Comparison of ENCODE assay signal across 8 mouse cellular contexts in genomic region chr4:106840651-106841145, GRCm38 (mm10). TPM values are rescaled to one million over a fixed set of nuclear protein-coding genes. Genes with fewer than 3 reads are reported as not detected.
DNase-seq lines count a peak whose midpoint lies in the region; ATAC-seq and TF ChIP-seq lines count a peak whose summit lies in the region.

No protein-coding gene starts in this region.

- H3K9me3 ChIP-seq in liver, embryonic 11.5 days (ENCODE audit: control insufficient read depth, low read length), result no peaks in the 10 kb centered on the region
- H3K9me3 ChIP-seq in stomach, postnatal 0 days (ENCODE audit: control insufficient read depth, low read length), result no peaks in the 10 kb centered on the region

- H3K4me3 ChIP-seq in liver, embryonic 11.5 days (ENCODE audit: low read depth, low read length), result peak overlapping the region; percentile 73
- H3K4me3 ChIP-seq in stomach, postnatal 0 days (ENCODE audit: low read depth, low read length), result peak overlapping the region; percentile 63

- H3K27me3 ChIP-seq in liver, embryonic 11.5 days (replicated peaks; ENCODE audit: control insufficient read depth, insufficient read depth, low read length), result no peaks in the 10 kb centered on the region
- H3K27me3 ChIP-seq in stomach, postnatal 0 days (ENCODE audit: control insufficient read depth, insufficient read depth, low read length), result no peaks in the 10 kb centered on the region

- H3K9ac ChIP-seq in liver, embryonic 11.5 days (ENCODE audit: low read depth, low read length), result peak overlapping the region; percentile 86; the same call in 1 of the 2 replicates
- peak overlapping the region; percentile 76 for H3K9ac ChIP-seq in stomach, postnatal 0 days (ENCODE audit: low read length)

- TF ChIP-seq CTCF in stomach, postnatal 0 days (IDR thresholded peaks at IDR 0.05; ENCODE audit: low read depth), result no peak

- TF ChIP-seq EP300 in stomach, postnatal 0 days (optimal IDR thresholded peaks at IDR 0.05), result no peak

- peaks cover 44% of the 10 kb centered on the region for H3K4me1 ChIP-seq in liver, embryonic 11.5 days (replicated peaks; ENCODE audit: control insufficient read depth, insufficient read depth, low read length)
- H3K4me1 ChIP-seq in stomach, postnatal 0 days (replicated peaks; ENCODE audit: control insufficient read depth, insufficient read depth), result 0 out of 2 replicates have a peak, but pooled peaks cover 5% of the 10 kb centered on the region

- no peaks in the 10 kb centered on the region for H3K36me3 ChIP-seq in liver, embryonic 11.5 days (ENCODE audit: control insufficient read depth, insufficient read depth, low read length)
- H3K36me3 ChIP-seq in stomach, postnatal 0 days (ENCODE audit: control insufficient read depth, insufficient read depth, low read length), result no peaks in the 10 kb centered on the region

- peak; percentile 36 for DNase-seq in embryo, embryonic 9.5 days (ENCODE audit: extremely low spot score)
- DNase-seq in embryo, embryonic 10 days (ENCODE audit: low spot score), result no peak
- DNase-seq in urinary bladder, adult 2 months (ENCODE audit: low spot score), result peak; percentile 15
- DNase-seq in urinary bladder, postnatal 36 days (ENCODE audit: low spot score in 2 of 2), result no peak
- no peak for DNase-seq in liver, embryonic 11.5 days (ENCODE audit: low spot score)
- no peak for DNase-seq in stomach, postnatal 0 days (ENCODE audit: low spot score)
- DNase-seq in natural killer cell, adult 2 months (ENCODE audit: low spot score in 2 of 2), result no peak
- no peak for DNase-seq in left cerebral cortex, postnatal 25 days (ENCODE audit: low spot score in 2 of 2)

- ATAC-seq in liver, embryonic 11.5 days (replicated peaks; ENCODE audit: low FRiP score), result no peak
- no peak for ATAC-seq in stomach, postnatal 0 days (ENCODE audit: low FRiP score, low TSS enrichment)

- H3K4me2 ChIP-seq in liver, embryonic 11.5 days, result peak overlapping the region; percentile 100
- peak overlapping the region; percentile 100 for H3K4me2 ChIP-seq in stomach, postnatal 0 days (replicated peaks; ENCODE audit: low read depth)

- WGBS in liver, embryonic 11.5 days, result 41% methylated on average over 6 of the region's 6 CpGs
- whole genome bisulfite sequencing in stomach, postnatal 0 days, result 36% methylated on average over 6 of the region's 6 CpGs

- intact Hi-C loops in left cerebral cortex, postnatal 25 days (cut with DNase I), result loop anchor here (1.0 to 5.0 kb wide), 2 partner anchors 70 to 337 kb away; partner anchors contain the start of genes Ssbp3, Tceanc2 and Tmem59

- peak overlapping the region; percentile 93; the same call in 1 of the 2 replicates for H3K27ac ChIP-seq in liver, embryonic 11.5 days (ENCODE audit: low read depth, low read length)
- peak overlapping the region; percentile 96 for H3K27ac ChIP-seq in stomach, postnatal 0 days (replicated peaks)

RNA-seq across cellular contexts. Expression of gene Acot11, which starts 35.9 kb away (rescaled TPM):
- polyA plus RNA-seq in urinary bladder, adult 2 months (2012; rRNA removed), result 7.2 and 11.2 TPM in 2 replicates
- 2.9 and 3.9 TPM in 2 replicates for polyA plus RNA-seq in liver, embryonic 11.5 days (2014; fragmentation: Nextera tagmentation; extraction: Ambion mirVana)
- polyA plus RNA-seq in stomach, postnatal 0 days (2015; fragmentation: Nextera tagmentation; extraction: Ambion mirVana), result 2.8 and 3.1 TPM in 2 replicates
- total RNA-seq in left cerebral cortex, postnatal 25 days (2021), result 10 to 100 TPM; 39.1 to 53.0 TPM

Comparison
In these comparisons a context has a peak if more than half of its experiments do, and no peak if none do; other contexts are left out.
1. DNase-seq: peak in embryo, embryonic 9.5 days (single experiment) and urinary bladder, adult 2 months (single experiment); none in embryo, embryonic 10 days (single experiment), urinary bladder, postnatal 36 days (0 of 2), liver, embryonic 11.5 days (single experiment), stomach, postnatal 0 days (single experiment), natural killer cell, adult 2 months (0 of 2) and left cerebral cortex, postnatal 25 days (0 of 2).